Mouse (Mus musculus): Measurements from ENCODE around the gene Hdac5. TPM values are rescaled to one million over a fixed set of nuclear protein-coding genes. Genes with fewer than 3 reads are reported as not detected.
A peak's percentile ranks its signal among the peaks of the same experiment; 100 is the strongest.
"Not testable (repeated sequence)": the region's sequence is repeated elsewhere in the genome, so short reads cannot be mapped to it uniquely, and the experiment has no call there.

The Hdac5 gene
- total and polyA plus RNA-seq, 2 experiments from 2014 or later: 61.9 to 350 TPM

DNA sequence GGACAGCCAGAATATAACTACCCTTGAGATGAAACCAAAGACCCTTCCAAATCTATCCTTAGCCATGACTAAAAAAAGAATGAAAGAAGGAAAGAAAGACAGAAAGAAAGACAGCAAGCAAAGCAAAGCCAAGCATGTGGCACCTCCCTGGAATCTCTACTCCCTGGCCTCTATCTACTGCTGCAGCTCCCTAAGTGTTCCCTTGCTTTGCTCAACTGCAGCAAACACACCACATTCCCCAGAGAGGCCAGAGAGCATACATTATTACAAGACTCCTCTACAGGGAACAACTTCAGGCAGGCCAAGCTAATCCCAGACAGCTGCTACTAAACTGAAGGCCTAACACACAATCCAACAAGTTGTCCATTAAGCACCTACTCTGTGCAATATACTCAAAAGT, 50.1 kb downstream of the Hdac5 start:
- Histone ChIP-seq H3K9ac (replicated peaks; ENCODE audit: low read length) (no peak overlapping the region), H3K27ac (no peak overlapping the region), H3K27me3 (ENCODE audit: insufficient read depth, low read length) (no peaks in the 10 kb centered on the region), H3K4me3 (ENCODE audit: low read length) (no peak overlapping the region), H3K36me3 (ENCODE audit: insufficient read depth, low read length) (peaks cover 26% of the 10 kb centered on the region), H3K9me3 (ENCODE audit: low read length) (no peaks in the 10 kb centered on the region), H3K4me2 (ENCODE audit: low read depth, low read length) (no peak overlapping the region), H3K4me1 (ENCODE audit: insufficient read depth, low read length) (0 out of 2 replicates have a peak, but pooled peaks cover 7% of the 10 kb centered on the region)
- no peak for TF ChIP-seq CTCF (IDR thresholded peaks at IDR 0.05; ENCODE audit: low read depth)
- ATAC-seq (no peak), DNase-seq (ENCODE audit: low spot score) (no peak)

DNA sequence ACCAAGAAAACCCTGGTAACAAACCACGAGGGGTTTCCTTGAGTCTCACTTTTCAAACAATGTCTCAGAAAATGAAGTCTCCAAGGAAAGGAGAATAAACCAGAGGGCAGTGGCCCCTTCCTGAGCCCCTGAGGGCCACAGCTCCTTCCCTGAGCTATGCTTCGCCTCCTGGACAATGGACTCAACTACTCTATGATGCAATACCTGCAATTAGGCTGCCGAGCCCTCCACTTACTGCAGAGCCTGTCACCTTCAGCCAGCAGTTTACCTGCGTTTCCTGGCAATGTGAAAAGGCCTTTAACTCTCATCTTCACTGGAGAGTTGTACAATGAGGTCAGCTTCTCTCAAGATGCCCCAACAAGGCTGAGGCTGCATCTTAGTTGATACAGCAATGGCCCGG, 61.3 kb downstream of the Hdac5 start:
- no peak overlapping the region for H3K4me2 ChIP-seq (ENCODE audit: low read depth, low read length)
- no peak for TF ChIP-seq CTCF (IDR thresholded peaks at IDR 0.05; ENCODE audit: low read depth)
- no peak for DNase-seq (ENCODE audit: low spot score)
- H3K4me1 ChIP-seq (ENCODE audit: insufficient read depth, low read length): no peaks in the 10 kb centered on the region
- no peaks in the 10 kb centered on the region for H3K27me3 ChIP-seq (ENCODE audit: insufficient read depth, low read length)
- peaks cover 47% of the 10 kb centered on the region for H3K36me3 ChIP-seq (ENCODE audit: insufficient read depth, low read length)
- no peaks in the 10 kb centered on the region for H3K9me3 ChIP-seq (ENCODE audit: low read length)
- WGBS: 88% methylated on average over 5 of the region's 5 CpGs
- H3K9ac ChIP-seq (replicated peaks; ENCODE audit: low read length): no peak overlapping the region
- no peak overlapping the region for H3K4me3 ChIP-seq (ENCODE audit: low read length)
- H3K27ac ChIP-seq: no peak overlapping the region
- no peak for ATAC-seq

DNA sequence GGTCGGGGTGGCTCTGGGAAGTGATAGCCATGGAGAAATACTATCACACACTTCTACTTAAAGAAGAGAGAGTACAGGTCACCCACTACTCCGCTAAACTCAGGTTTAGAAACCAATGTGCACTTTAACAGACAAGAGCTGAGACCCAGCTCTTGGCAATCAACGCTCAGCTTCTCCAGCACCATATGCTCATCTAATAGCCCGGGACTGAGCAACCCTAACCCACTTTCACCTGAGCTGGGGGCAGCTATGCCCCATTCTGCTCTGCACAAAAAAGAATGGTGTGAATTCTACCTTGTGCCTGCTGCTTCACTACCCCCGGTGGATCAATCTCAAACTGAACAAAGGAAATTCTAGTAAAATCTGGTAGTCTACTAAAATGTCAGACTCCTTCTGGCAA, 62.4 kb downstream of the Hdac5 start:
- ATAC-seq: no peak
- Histone ChIP-seq H3K27ac (no peak overlapping the region), H3K4me3 (ENCODE audit: low read length) (no peak overlapping the region), H3K9me3 (ENCODE audit: low read length) (no peaks in the 10 kb centered on the region), H3K36me3 (ENCODE audit: insufficient read depth, low read length) (peaks cover 56% of the 10 kb centered on the region), H3K4me1 (ENCODE audit: insufficient read depth, low read length) (no peaks in the 10 kb centered on the region), H3K27me3 (ENCODE audit: insufficient read depth, low read length) (no peaks in the 10 kb centered on the region), H3K9ac (replicated peaks; ENCODE audit: low read length) (no peak overlapping the region), H3K4me2 (ENCODE audit: low read depth, low read length) (no peak overlapping the region)
- WGBS: 87% methylated on average over 5 of the region's 5 CpGs
- DNase-seq (ENCODE audit: low spot score): no peak
- TF ChIP-seq CTCF (IDR thresholded peaks at IDR 0.05; ENCODE audit: low read depth): no peak

DNA sequence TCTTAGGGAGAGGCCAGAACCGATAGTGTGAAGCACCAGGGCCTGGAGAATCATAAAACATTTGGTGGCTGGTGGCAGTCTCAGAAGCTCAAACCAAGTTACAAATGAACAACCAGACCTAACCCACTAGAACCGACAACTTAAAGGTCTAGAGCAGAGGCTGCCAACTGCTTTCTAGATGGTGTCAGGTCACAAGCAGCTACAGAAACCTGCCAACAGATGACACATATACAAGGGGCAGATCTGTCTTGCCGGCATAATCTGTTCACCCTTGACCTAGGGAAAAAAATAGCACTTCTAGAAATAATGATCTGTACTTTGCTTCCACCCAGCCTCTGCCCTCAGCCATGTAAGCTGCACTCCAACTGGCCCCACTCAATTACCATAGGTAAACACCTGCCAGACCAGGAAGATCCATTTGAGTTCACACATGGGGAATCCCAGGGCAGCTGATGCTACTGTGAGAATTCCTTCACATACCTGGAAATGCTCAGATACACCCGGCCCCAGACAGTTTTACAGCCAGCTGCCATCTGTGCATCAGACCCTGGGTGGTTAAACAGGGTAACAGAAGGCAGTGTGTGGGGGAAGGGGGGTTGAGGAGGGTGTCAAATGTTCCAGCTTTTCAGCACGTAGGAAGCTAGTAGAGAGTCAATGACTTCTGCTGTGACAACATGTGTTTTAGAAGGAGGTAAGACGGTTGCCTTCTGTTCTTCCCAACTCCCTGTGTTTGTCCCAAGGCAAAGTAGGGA, 63.8 kb downstream of the Hdac5 start:
- H3K9ac ChIP-seq (replicated peaks; ENCODE audit: low read length): no peak overlapping the region
- TF ChIP-seq CTCF (IDR thresholded peaks at IDR 0.05; ENCODE audit: low read depth): no peak
- no peaks in the 10 kb centered on the region for H3K4me1 ChIP-seq (ENCODE audit: insufficient read depth, low read length)
- H3K27ac ChIP-seq: no peak overlapping the region
- no peaks in the 10 kb centered on the region for H3K9me3 ChIP-seq (ENCODE audit: low read length)
- 72% methylated on average over 6 of the region's 6 CpGs for WGBS
- peaks cover 59% of the 10 kb centered on the region for H3K36me3 ChIP-seq (ENCODE audit: insufficient read depth, low read length)
- ATAC-seq (peak; percentile 61), DNase-seq (ENCODE audit: low spot score) (peak; percentile 57)
- no peak overlapping the region for H3K4me3 ChIP-seq (ENCODE audit: low read length)
- H3K27me3 ChIP-seq (ENCODE audit: insufficient read depth, low read length): no peaks in the 10 kb centered on the region
- H3K4me2 ChIP-seq (ENCODE audit: low read depth, low read length): no peak overlapping the region

DNA sequence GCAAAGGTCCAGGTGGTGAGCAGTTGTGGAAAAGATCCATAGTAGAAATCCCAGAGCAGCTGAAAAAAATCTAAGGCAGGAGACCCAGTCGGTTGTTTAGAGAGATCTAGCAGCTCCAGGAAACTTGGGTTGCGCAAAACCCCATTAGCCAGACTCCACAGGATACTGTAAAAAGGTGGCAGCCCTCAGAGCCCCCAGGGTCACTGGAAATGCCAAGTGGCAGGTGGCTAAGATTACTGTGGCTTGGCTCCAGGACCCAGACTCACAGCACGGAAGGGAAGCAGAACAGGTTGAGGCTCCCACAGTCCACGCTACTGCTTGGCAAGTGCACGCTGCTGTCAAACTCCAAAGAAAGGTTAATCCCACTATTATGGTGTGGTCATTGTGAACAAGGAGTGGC, 70.2 kb downstream of the Hdac5 start:
- no peak overlapping the region for H3K27ac ChIP-seq
- no peak overlapping the region for H3K4me2 ChIP-seq (ENCODE audit: low read depth, low read length)
- H3K4me1 ChIP-seq (ENCODE audit: insufficient read depth, low read length): peaks cover 7% of the 10 kb centered on the region
- H3K9me3 ChIP-seq (ENCODE audit: low read length): no peaks in the 10 kb centered on the region
- no peak overlapping the region for H3K4me3 ChIP-seq (ENCODE audit: low read length)
- ATAC-seq (no peak), DNase-seq (ENCODE audit: low spot score) (no peak)
- no peak overlapping the region for H3K9ac ChIP-seq (replicated peaks; ENCODE audit: low read length)
- no peak for TF ChIP-seq CTCF (IDR thresholded peaks at IDR 0.05; ENCODE audit: low read depth)
- WGBS: 59% methylated on average over 5 of the region's 5 CpGs
- no peaks in the 10 kb centered on the region for H3K27me3 ChIP-seq (ENCODE audit: insufficient read depth, low read length)
- H3K36me3 ChIP-seq (ENCODE audit: insufficient read depth, low read length): peaks cover 23% of the 10 kb centered on the region

GRCm38 (mm10) chr11:102158024-102158423, 71.9 kb downstream of the Hdac5 start:
- not testable (repeated sequence) for H3K27ac ChIP-seq; H3K27me3 ChIP-seq (ENCODE audit: insufficient read depth, low read length); DNase-seq (ENCODE audit: low spot score); H3K4me2 ChIP-seq (ENCODE audit: low read depth, low read length); H3K9ac ChIP-seq (replicated peaks; ENCODE audit: low read length); ATAC-seq; H3K9me3 ChIP-seq (ENCODE audit: low read length); H3K4me1 ChIP-seq (ENCODE audit: insufficient read depth, low read length); H3K4me3 ChIP-seq (ENCODE audit: low read length); H3K36me3 ChIP-seq (ENCODE audit: insufficient read depth, low read length)
- WGBS: 71% methylated on average over 2 of the region's 2 CpGs

DNA sequence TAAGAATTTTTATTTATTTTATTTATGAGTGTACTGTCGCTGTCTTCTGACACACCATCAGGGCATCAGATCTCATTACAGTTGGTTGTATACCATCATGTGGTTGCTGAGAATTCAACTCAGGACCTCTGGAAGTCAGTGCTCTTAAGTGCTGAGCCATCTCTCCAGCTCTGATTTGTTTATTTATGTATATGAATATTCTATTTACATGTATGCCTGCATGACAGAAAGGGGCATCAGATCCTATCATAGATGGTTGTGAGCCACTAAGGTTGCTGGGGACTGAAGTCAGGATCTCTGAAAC, 73.2 kb downstream of the Hdac5 start:
- ATAC-seq (no peak; the same call in 1 of the 2 replicates), DNase-seq (ENCODE audit: low spot score) (no peak)
- peaks cover 7% of the 10 kb centered on the region for H3K4me1 ChIP-seq (ENCODE audit: insufficient read depth, low read length)
- H3K9me3 ChIP-seq (ENCODE audit: low read length): no peaks in the 10 kb centered on the region
- no peak overlapping the region for H3K4me3 ChIP-seq (ENCODE audit: low read length)
- no peak overlapping the region for H3K27ac ChIP-seq
- no peaks in the 10 kb centered on the region for H3K27me3 ChIP-seq (ENCODE audit: insufficient read depth, low read length)
- no peak overlapping the region for H3K9ac ChIP-seq (replicated peaks; ENCODE audit: low read length)
- 0 out of 2 replicates have a peak, but pooled peaks cover 3% of the 10 kb centered on the region for H3K36me3 ChIP-seq (ENCODE audit: insufficient read depth, low read length)
- peak overlapping the region; percentile 97; the same call in 1 of the 2 replicates for H3K4me2 ChIP-seq (ENCODE audit: low read depth, low read length)
- TF ChIP-seq CTCF (IDR thresholded peaks at IDR 0.05; ENCODE audit: low read depth): no peak
- WGBS: 7% methylated on average over 1 of the region's 1 CpGs
